Mouse (Mus musculus) heart, postnatal 36 days (tissue): ENCODE results near the gene Scel. TPM values are rescaled to one million over a fixed set of nuclear protein-coding genes. Genes with fewer than 3 reads are reported as not detected.
A peak's percentile ranks its signal among the peaks of the same experiment; 100 is the strongest.

Source experiments
- DNase-seq, 2 experiments: peaks; one replicate each; pipeline ENCODE4 v3.0.0; 2021 to 2022
- intact Hi-C: fragments of 180-260 bp; cut with DNase I; formaldehyde crosslinking; loops from one replicate; pipeline ENCODE4 v1.15.1; 2025
- total RNA-seq, 2 experiments: library from RNA; stranded (reverse); gene quantifications; 2 replicates each; pipeline ENCODE4 v1.2.3; 2021

Gene Scel
- total RNA-seq, 2 experiments from 2014 or later = 0.16 to 0.56 TPM

- no peak for DNase-seq
- intact Hi-C loops = no loop called here
Measured at GRCm38 (mm10) chr14:103504514-103504913, 8.6 kb upstream of the Scel start.

DNA sequence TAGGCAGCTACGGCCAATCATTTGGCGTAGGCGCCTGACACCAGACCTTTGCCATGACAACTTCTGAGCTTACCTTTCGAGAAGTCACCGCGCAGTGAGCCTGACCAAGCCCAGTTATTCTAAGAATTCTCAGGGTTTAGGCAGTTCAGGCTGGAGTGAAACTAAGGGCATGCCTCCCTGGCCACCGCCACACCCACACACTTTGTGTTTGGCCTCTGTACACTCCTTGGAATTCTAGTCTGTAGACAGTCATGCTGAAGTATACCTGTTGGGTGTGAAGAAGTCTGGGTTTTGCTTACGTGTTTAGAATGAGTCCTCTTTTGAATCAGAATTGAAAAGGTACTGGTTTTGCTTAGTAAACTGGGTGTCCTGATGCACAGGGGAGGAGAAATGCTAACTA, 3.6 kb upstream of the Scel start:
- intact Hi-C loops = no loop called here
- DNase-seq = no peak

DNA sequence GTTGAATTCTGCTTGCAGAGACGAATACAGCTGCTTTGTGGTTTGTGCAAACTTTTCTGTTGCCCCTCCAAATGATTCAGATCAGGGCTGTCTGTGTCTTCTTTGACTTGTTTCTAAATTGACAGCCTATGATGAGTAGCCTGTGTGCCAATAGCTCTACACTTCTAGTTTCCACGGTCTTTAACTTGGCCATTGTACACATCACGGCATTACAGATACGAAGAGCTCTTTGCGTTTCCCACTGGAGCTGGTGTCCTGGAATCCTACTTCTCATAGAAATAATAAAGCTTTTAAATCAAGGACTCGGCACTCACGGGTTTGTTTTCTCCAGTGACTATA, 300 bp downstream of the Scel start:
- DNase-seq = no peak
- intact Hi-C loops = no loop called here

DNA sequence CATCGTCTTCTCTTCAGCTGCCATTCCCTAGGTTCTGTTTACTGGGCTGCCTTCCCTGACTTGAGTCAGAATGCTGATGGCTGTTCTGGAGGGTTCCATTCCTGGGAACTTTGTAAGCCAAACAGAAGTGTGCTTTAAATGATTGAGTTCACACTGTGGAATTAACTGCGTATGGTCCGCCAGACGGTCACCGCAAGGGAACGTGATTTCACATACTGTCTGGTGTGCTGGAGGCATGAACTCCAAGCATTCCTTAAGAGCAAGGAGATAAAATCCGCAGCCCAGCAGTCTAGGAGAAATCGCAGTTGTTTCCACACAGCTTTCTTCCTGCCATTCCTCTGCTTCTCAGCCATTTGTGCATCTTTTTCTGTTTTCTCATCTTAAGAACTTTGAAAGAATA, 2.3 kb downstream of the Scel start:
- intact Hi-C loops = no loop called here
- DNase-seq = no peak

DNA sequence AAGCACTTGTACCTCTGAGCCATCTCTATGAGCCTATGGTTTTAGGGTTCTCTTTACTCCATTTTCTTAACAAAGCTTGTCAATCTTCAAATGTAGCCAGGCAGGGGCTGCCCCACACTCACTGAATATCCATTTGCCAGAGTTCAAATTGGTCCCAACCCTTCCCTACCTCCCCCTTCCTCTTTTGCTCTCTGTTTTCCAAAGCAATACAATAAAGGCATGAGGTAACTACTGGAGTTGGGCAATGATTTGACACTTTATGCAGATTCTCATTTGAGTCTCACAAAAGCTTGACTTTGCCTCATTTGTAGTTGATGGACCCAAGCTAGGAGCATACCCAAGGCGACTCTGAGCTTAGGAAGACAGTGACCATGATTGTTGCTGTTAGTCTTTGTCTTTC, 13.1 kb downstream of the Scel start:
- intact Hi-C loops = no loop called here
- no peak for DNase-seq

DNA sequence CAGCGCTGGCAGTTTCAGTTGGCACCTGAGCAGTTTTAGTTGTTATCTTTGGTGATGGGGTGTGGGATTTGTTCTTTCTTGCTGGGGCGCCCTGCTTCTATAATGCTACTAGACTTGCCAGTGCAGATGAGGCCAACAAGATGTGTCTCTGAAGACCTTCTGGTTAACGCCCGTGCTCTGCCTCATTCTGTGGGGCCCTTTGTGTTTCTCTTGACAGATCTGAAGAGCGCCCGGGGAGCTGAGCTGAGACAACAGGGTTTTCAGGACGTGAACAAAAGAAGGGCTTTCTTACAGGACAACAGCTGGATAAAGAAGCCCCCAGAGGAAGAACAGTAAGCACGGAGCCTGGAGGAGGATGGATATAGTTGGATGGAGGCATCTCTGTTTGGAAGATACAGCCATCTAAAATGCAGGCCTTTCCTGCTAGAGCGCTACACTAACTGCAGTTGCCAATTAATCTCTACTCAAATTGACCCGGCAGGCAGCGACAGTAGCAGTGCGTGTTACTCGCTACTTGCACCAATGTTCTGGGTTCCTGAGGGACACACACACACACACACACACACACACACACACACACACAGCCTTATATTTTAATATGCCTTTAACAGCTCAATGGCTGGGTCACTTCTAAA, 16.7 kb downstream of the Scel start:
- intact Hi-C loops = loop anchor here (10.0 kb wide), 1 partner anchor 385 kb away; no protein-coding TSS in a partner anchor
- DNase-seq = no peak

DNA sequence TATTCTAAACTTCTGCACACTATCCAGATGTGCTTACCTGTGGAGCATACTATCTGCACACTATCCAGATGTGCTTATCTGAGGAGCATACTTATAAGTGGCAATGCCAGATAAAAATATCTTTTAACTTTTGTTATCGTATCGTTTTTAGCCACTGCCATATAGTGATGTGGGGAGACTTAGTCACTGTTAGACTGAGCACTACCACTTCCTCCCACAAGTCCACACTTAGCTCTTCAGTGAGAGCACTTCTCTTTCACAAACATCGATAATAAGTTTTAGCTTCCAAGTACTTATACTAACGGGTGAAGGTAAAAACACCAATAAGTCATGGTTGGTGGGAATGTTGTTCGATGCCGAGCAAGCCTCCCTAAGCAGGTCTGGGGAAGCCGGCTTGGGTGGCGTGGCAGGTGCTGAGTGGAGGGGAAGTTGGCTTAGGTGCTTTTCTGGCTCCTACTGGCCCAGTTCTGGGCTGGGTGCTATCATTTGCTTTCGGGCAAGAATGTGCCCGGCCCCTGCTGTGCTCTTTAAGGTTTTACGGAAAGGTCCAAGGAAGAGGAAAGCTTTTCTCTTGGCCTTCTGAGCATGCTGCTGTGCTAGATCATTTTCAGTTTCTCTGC, 18.7 kb downstream of the Scel start:
- no peak for DNase-seq
- intact Hi-C loops = loop anchor here (10.0 kb wide), 1 partner anchor 387 kb away; no protein-coding TSS in a partner anchor

GRCm38 (mm10) chr14:103535511-103536024, 22.4 kb downstream of the Scel start:
- intact Hi-C loops = loop anchor here (5.0 to 10.0 kb wide), 2 partner anchors 391 to 468 kb away; no protein-coding TSS in a partner anchor
- DNase-seq = no peak

GRCm38 (mm10) chr14:103536334-103536733, 23.2 kb downstream of the Scel start:
- DNase-seq = no peak
- intact Hi-C loops = loop anchor here (5.0 to 10.0 kb wide), 2 partner anchors 392 to 469 kb away; no protein-coding TSS in a partner anchor

DNA sequence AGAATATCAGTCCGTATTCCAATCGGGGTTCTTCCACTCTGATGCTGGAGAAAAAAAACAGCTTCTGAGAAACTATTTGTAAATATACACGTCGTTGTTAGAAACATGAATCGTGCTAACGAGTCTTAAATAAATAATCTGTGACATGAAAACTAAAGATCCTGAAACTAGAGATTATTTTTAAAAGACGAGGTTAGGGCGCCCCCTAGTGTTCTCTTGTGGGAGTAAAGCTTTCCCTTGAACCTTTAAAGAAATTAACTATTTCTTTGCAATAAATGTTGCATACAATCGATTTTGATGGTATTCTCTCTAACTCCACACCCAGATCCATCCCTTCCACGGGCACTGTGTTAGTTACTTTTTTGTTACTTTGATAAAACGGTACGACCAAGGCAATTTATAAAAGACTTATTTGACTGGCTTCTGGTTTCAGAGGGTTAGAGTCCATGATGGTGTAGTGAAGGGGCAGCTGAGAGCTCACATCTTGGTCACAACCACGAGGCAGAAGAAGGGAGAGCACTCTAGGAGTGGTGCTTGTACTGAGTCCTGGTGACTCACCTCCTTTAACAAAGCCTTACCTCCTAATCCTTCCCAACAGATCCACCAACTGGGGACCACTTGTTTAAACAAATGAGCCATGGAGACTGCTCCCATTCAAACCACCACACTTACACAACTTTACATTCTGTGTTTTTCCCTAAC, 24.4 kb downstream of the Scel start:
- peak; percentile 22 to 64 for DNase-seq
- intact Hi-C loops = loop anchor here (1.0 to 10.0 kb wide), 3 partner anchors 393 to 525 kb away; no protein-coding TSS in a partner anchor

GRCm38 (mm10) chr14:103539796-103540195, 26.7 kb downstream of the Scel start:
- DNase-seq = no peak
- intact Hi-C loops = loop anchor here (5.0 to 10.0 kb wide), 2 partner anchors 395 to 472 kb away; no protein-coding TSS in a partner anchor

GRCm38 (mm10) chr14:103541679-103542078, 28.5 kb downstream of the Scel start:
- intact Hi-C loops = no loop called here
- no peak for DNase-seq

GRCm38 (mm10) chr14:103543304-103544079, 30.4 kb downstream of the Scel start:
- intact Hi-C loops = no loop called here
- DNase-seq = no peak

- no peak for DNase-seq
- intact Hi-C loops = no loop called here
Measured at GRCm38 (mm10) chr14:103545734-103546133, 32.6 kb downstream of the Scel start.

GRCm38 (mm10) chr14:103546246-103546645, 33.1 kb downstream of the Scel start:
- intact Hi-C loops = no loop called here

DNA sequence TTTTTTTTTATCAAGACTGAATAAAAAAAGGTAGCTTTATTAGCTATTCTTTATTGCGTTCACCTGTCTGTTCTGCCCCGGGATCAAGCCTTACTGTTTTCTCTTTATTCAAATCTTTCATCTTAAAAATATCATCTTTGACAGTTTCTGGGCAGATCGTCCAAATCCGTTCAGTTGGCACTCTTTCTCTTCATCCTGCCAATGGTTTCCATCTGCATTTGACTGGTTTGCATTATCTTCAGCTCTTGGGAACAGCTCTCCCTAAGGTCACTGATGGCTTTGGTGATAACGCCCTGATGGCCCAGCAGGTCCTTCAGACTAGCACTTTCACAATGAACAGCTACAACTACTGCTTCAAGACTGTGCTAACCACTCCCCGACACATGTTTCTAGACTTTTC, 35.1 kb downstream of the Scel start:
- intact Hi-C loops = no loop called here

More at GRCm38 (mm10) chr14:103546246-103546645, 33.1 kb downstream of the Scel start:
- DNase-seq = no peak

GRCm38 (mm10) chr14:103550480-103550879, 37.3 kb downstream of the Scel start:
- peak; percentile 65 to 80 for DNase-seq
- intact Hi-C loops = loop anchor here (1.0 to 10.0 kb wide), 2 partner anchors 144 to 1264 kb away; no protein-coding TSS in a partner anchor

More for the DNA sequence above, 35.1 kb downstream of the Scel start:
- DNase-seq = no peak

DNA sequence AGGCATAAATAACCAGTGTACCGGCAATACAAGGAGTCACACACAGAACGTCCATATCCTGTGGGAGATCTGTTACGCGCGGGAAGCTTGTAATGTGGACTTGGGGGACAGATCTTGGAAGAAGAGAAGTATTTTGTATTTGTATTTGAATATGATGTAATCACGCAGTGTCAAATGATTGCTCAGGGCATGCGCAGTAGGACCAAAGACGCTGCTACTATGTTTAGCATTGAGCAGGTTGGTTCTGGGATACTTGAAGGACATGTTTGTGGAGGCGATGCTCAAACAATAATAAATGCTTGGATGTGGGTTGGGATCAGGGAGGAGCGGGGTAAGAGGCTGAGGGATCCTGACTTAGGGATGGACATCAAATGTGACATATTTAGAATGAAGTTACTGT, 37.8 kb downstream of the Scel start:
- intact Hi-C loops = loop anchor here (1.0 to 10.0 kb wide), 2 partner anchors 143 to 1264 kb away; no protein-coding TSS in a partner anchor
- no peak for DNase-seq

GRCm38 (mm10) chr14:103551921-103552320, 38.8 kb downstream of the Scel start:
- intact Hi-C loops = loop anchor here (10.0 kb wide), 1 partner anchor 1263 kb away; no protein-coding TSS in a partner anchor
- no peak for DNase-seq

DNA sequence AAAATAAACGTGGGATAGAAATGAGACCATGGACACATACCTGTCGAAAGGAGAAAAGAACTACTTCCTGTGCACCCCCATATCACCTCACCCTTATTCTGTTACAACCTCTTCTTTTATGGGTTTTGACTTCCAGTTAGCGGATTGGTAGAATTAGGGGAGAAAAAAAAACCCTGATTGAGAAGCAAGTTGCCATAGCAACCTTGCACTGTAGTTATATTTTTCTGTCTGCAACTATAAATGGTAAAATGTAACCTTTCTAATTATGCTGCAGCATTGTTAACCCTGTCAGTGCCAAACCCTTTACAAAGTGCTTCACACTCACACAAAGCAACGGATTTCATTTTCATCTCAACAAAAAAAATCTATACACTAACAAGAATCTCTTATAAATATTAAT, 39.2 kb downstream of the Scel start:
- DNase-seq = no peak
- intact Hi-C loops = loop anchor here (10.0 kb wide), 1 partner anchor 1262 kb away; no protein-coding TSS in a partner anchor
